Mouse (Mus musculus) T-helper 17 cell (primary cell): ENCODE measurements around the gene Prune2.

Experiments
- in situ Hi-C, 2 experiments: fragments of 300-600 bp; cut with MboI, MseI; formaldehyde crosslinking; loops; 1 replicate in 1 of 2; 2 replicates in 1 of 2; pipeline ENCODE4 v1.15.1; 2025; ENCODE audit warnings: high pct_unique_total_duplicates in 2 of 2

Gene Prune2

DNA sequence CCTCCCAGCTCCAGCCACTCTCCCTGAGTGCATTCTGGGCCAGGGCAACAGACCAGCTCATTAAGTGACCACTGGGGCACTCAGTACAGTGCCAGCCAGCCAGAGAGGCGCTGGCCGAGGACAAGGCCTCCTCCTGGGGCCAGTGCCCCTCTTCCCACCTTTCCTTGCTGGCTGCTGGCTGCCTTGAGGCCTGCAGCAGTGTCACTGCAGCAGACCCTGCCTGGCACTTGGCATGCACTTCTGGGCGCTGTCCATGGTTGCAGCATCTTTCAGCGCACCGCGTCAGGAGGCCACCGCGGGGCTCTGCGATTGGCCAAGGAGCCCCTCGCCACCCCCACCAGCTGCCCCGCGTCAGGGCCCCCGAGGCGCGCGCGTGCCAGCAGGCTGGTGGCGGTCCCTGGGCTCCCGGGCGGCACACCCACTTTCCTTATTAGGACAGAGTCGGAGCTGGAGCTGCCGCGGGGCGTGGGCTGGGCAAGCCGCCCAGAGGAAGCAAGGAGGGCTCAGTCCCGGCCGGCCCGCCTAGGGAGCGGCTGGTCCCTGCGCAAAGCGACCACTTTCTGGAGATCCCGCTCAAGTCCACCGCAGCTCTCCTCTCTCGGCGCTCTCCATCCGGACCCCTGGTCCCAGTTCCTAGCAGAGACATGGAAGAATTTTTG is at the start of gene Prune2:
Prune2 (plus strand) TSS at position 506 of the 659 bp plus-strand sequence.
- in situ Hi-C loops: loop anchor here in 1 of 2 experiments (10.0 kb wide), 1 partner anchor 1021 kb away; no protein-coding TSS in a partner anchor

GRCm38 (mm10) chr19:16911507-16911906 is 44.4 kb upstream of the Prune2 start:
- in situ Hi-C loops: loop anchor here in 1 of 2 experiments (5.0 kb wide), 1 partner anchor 121 kb away; no protein-coding TSS in a partner anchor

DNA sequence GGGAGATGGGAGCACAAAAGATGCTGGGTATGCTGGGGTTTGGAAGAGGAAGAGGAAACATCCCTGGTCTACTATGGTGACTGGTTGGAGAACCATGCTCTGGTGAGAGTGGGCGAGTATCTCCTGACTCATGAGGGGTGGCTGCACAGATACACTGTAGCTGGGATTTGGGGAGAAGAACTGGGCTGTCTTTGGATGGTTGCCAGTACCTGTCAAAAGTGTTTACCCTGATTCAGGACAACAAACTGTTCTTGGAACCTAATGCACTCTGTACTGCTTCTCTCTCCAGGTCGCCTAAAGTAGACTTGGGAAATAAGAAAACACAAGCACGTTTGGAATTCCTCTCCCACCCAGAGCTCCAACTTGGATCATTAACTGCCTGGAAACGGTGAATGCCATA is 31.4 kb upstream of the Prune2 start:
- in situ Hi-C loops: no loop called here

GRCm38 (mm10) chr19:16934664-16935063 is 21.3 kb upstream of the Prune2 start:
- in situ Hi-C loops: no loop called here

GRCm38 (mm10) chr19:16948794-16949313 is 7.1 kb upstream of the Prune2 start:
- in situ Hi-C loops: no loop called here

- in situ Hi-C loops: no loop called here
Observed at GRCm38 (mm10) chr19:16949341-16949740, 6.6 kb upstream of the Prune2 start.

- in situ Hi-C loops: loop anchor here in 1 of 2 experiments (10.0 kb wide), 1 partner anchor 1015 kb away; no protein-coding TSS in a partner anchor
Observed at GRCm38 (mm10) chr19:16950051-16950450, 5.9 kb upstream of the Prune2 start.

GRCm38 (mm10) chr19:16950664-16951363 is 5.1 kb upstream of the Prune2 start:
- in situ Hi-C loops: loop anchor here in 1 of 2 experiments (10.0 kb wide), 1 partner anchor 1016 kb away; no protein-coding TSS in a partner anchor

GRCm38 (mm10) chr19:16954736-16955135 is 1.2 kb upstream of the Prune2 start:
- in situ Hi-C loops: loop anchor here in 1 of 2 experiments (10.0 kb wide), 1 partner anchor 1020 kb away; no protein-coding TSS in a partner anchor

DNA sequence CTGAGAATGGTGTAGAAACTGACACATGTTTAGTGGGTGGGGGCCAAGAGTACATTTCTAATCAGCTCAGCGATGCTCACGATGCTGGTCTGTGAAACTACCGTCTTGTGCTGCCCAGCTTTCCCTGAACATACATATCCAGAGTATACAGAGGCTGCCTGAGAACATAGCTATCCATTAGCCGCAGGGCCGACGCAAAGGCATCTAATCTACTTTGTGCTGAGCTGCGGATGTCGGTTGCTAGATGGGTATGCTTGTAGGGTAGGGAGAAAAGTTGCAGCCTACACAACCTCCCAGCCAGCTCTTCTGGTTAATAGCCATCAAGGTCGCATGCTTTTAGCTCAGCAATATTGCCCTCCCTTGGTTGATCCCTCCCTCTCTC is 696 bp upstream of the Prune2 start:
- in situ Hi-C loops: loop anchor here in 1 of 2 experiments (10.0 kb wide), 1 partner anchor 1020 kb away; no protein-coding TSS in a partner anchor

GRCm38 (mm10) chr19:16956319-16956718 is 401 bp downstream of the Prune2 start:
- in situ Hi-C loops: loop anchor here in 1 of 2 experiments (10.0 kb wide), 1 partner anchor 1022 kb away; no protein-coding TSS in a partner anchor

- in situ Hi-C loops: loop anchor here in 1 of 2 experiments (10.0 kb wide), 1 partner anchor 1024 kb away; no protein-coding TSS in a partner anchor
Observed at GRCm38 (mm10) chr19:16959051-16959450, 3.1 kb downstream of the Prune2 start.

DNA sequence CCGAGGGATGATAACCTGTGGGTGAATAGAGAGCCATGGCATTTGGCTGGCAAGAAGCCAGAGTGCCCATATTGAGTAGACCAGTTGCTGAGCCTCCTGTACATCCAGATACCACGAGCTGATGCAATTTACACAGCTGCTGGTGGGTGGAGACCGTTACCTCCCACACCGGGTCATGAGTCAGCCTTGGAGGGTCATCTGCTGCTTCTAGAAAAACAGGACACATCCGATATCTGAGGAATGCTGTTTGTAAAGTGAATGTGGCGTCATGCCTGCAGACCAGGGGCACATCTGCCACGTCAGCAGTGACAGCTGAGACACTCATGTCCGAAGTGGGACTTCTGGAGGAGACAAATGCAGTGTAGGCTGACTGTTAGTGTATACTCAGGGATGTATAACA is 3.6 kb downstream of the Prune2 start:
- in situ Hi-C loops: loop anchor here in 1 of 2 experiments (10.0 kb wide), 1 partner anchor 1025 kb away; no protein-coding TSS in a partner anchor

DNA sequence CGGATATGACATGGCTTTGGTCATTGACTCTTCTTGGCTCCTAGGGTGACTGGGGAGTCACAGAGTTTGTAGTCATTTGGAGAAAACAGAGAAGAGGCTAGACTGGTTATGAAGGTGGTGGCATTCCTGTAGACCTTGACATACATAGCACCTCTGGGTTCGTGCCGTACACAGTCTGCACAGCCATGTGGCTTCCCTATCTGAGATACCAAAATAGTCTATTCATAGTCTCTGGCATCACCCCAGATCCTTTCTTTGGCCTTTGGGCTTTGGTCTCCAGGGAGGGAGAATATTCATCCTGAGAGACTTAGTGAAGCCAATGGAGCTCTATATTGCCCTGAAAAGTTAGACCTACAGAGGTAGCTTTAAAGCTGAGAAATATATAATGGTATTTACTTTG is 5.1 kb downstream of the Prune2 start:
- in situ Hi-C loops: loop anchor here (10.0 kb wide), 3 partner anchors 156 to 764 kb away; no protein-coding TSS in a partner anchor

DNA sequence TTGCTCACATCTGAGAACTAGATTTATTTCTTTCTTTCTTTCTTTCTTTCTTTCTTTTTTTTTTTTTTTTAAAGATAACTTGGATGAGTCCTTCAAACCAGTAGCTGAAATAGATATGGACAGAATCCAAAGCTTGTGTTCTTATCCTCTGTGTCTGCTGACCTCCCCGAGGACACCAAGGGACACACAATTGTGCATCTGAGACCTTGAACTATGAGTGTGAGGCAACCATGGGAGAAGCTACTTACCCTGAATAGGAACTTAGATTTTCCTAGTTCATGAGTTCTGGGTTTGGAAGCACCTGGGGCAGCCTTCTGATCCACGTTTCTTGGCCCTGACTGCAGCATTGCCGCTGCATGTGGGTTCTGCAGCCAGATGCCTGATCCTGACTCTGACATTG is 7.3 kb downstream of the Prune2 start:
- in situ Hi-C loops: loop anchor here (10.0 kb wide), 3 partner anchors 158 to 762 kb away; no protein-coding TSS in a partner anchor

DNA sequence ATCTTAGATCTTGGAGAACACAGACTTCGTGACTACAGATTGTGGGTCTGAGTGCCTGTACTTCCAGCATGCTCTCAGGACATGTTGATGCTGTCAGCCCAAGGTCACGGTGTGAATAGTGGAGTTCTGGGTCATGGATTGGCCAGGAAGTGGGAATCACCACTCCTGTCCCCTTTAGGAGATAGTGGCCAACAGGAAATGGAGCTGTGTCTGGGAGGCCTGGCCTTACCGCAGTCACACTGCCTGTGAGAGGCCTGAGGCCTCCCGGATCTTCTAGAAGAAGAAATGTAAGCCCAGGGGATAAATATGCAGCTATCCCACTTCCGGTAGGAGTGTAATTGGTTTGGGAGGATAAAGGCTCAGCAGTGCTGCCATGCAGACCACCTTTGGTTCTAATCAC is 12.8 kb downstream of the Prune2 start:
- in situ Hi-C loops: loop anchor here (10.0 kb wide), 3 partner anchors 164 to 756 kb away; no protein-coding TSS in a partner anchor

DNA sequence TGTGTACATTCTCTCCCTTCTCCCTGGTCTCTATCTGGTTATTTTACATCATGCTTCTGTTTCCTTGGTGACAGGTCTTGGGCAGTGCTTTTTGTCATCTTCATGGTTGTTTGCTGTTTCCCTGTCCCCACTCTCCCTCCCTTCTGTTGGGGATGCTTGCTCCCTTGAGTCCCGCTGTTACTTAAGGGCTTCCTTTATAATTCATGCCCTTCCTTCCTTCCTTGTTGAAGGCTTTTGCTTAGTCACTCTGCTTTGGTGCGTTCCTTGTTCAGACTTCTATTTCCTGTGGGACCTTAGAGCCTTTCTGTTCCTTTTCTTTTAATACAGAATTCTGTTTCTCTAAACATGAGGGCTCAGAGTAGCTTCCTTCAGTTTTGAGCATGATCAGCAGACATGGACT is 14.7 kb downstream of the Prune2 start:
- in situ Hi-C loops: no loop called here

DNA sequence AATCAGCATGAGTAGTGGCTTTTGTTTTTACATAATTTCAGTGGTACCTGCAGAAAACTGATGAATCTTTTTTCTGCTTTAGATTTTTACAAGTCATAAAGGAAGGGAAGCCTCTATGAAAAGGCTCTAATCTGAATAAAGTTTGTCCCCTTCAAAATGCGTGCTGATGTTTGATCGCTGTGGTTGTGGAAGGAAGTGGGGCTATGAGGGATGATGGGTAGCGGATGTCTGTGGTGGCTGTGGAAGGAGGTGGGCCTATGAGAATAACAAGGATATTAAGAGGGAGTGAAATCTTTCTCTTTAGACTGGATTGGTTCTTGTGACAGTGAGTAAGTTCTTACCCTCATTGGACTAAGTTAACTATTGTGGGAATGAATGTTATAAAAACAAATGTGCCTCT is 23.0 kb downstream of the Prune2 start:
- in situ Hi-C loops: no loop called here

GRCm38 (mm10) chr19:16981743-16982142 is 25.8 kb downstream of the Prune2 start:
- in situ Hi-C loops: loop anchor here in 1 of 2 experiments (5.0 kb wide), 1 partner anchor 179 kb away; no protein-coding TSS in a partner anchor

DNA sequence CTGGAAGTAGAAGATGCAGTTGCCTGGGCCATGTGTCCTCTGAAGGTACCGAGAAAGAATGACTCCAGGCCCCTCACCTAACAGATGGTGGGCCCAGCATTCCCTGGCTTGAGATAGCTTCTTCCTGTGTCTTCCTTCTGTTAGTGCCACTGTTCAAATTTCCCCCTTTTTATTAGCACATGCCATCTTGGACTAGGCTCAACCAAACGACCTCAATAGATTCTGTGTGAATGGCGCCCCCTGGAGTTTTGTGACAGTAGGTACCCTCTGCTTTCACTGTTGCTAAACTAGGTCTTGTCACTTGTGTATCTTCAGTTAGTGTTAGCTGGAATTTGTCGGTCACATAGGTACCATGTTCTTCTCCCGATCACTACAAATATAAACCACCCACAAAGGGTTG is 29.0 kb downstream of the Prune2 start:
- in situ Hi-C loops: loop anchor here in 1 of 2 experiments (5.0 kb wide), 1 partner anchor 183 kb away; no protein-coding TSS in a partner anchor

DNA sequence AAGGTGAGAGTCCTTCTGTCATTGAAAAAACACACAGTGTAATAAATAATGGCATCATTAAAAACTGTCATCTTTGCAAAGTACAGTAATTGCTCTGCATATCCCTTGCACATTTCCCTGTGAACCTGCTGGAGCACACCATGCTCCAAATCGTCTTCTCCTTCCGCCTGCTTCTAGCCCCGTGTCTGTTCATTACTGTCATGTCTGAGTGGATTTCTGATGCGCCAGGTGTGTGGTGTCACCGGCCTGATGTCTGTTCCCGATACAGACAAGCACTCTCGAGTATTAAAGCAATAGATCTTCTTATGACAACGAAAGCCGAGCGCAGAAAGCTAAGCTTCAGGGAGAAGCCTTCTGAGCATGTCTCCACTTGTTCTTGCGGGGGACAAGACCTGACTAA is 32.1 kb downstream of the Prune2 start:
- in situ Hi-C loops: no loop called here

DNA sequence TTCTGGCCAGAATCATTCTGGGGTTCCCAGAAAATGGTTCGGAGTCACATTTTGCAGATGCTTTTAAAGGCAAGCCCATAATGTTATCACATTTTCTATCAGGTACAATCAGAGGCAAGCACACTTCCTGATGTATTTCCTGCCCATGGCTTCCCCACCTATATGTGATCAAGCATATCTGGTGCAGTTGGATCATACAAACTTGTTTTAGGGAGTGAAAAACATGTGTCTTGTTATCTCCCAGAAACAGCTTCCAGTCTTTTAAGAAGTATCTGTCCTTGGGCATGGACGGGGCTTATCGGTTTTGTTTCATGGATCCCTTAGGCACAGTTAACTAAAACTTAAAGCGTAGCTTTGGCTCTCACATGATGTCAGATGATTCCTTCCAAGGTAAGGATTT is 36.2 kb downstream of the Prune2 start:
- in situ Hi-C loops: no loop called here
